7 mouse cellular contexts compared by ENCODE assay signal in genomic region chr11:102267480-102267879, GRCm38 (mm10). TPM values are rescaled to one million over a fixed set of nuclear protein-coding genes. Genes with fewer than 3 reads are reported as not detected.
A peak's percentile ranks its signal among the peaks of the same experiment; 100 is the strongest.
DNase-seq lines count a peak whose midpoint lies in the region; ATAC-seq and TF ChIP-seq lines count a peak whose summit lies in the region.

No protein-coding gene starts in this region.

- DNase-seq in adipocyte (ENCODE audit: low spot score), result peak; percentile 82
- DNase-seq in cerebellum, postnatal 36 days, result peak; percentile 72 to 76
- peak; percentile 68 for DNase-seq in gastrocnemius, postnatal 10 days
- peak; percentile 88 for DNase-seq in hindbrain, postnatal 0 days (ENCODE audit: low spot score)
- peak; percentile 70 to 77 for DNase-seq in left cerebral cortex, postnatal 14 days (ENCODE audit: low spot score in 2 of 2)
- DNase-seq in right cerebral cortex, postnatal 4 days, result peak; percentile 66

- TF ChIP-seq CTCF in hindbrain, postnatal 0 days (IDR thresholded peaks at IDR 0.05; ENCODE audit: low read depth), result peak; percentile 85

- H3K9ac ChIP-seq in hindbrain, postnatal 0 days (replicated peaks; ENCODE audit: low read length), result no peak overlapping the region

- H3K4me2 ChIP-seq in hindbrain, postnatal 0 days (ENCODE audit: low read depth, low read length), result no peak overlapping the region

- intact Hi-C loops in left cerebral cortex, postnatal 14 days (cut with DNase I), result loop anchor here (5.0 kb wide), 1 partner anchor 110 kb away; the partner anchor contains the start of gene Tmem101

- no peaks in the 10 kb centered on the region for H3K9me3 ChIP-seq in hindbrain, postnatal 0 days (ENCODE audit: low read length)

- H3K36me3 ChIP-seq in hindbrain, postnatal 0 days (ENCODE audit: insufficient read depth, low read length), result no peaks in the 10 kb centered on the region

- H3K27me3 ChIP-seq in hindbrain, postnatal 0 days (ENCODE audit: insufficient read depth, low read length), result no peaks in the 10 kb centered on the region

- ATAC-seq in hindbrain, postnatal 0 days, result peak; percentile 83
- peak; percentile 78 for ATAC-seq in megakaryocyte-erythroid progenitor cell, adult 5-6 weeks (replicated peaks; ENCODE audit: low FRiP score, low TSS enrichment, poor library complexity, severe bottlenecking)

- H3K4me3 ChIP-seq in hindbrain, postnatal 0 days (ENCODE audit: low read length), result no peak overlapping the region

- peaks cover 5% of the 10 kb centered on the region; the same call in 1 of the 2 replicates for H3K4me1 ChIP-seq in hindbrain, postnatal 0 days (ENCODE audit: insufficient read depth, low read length)

- WGBS in hindbrain, postnatal 0 days, result 6% methylated on average over 11 of the region's 11 CpGs

- no peak overlapping the region for H3K27ac ChIP-seq in hindbrain, postnatal 0 days

RNA-seq across cellular contexts. Expression of gene Asb16, which starts 1.1 kb away (rescaled TPM):
- total RNA-seq in gastrocnemius, postnatal 10 days (2021), result 10 to 100 TPM; 48.7 to 54.4 TPM
- total RNA-seq in hindbrain, postnatal 0 days (2014; rRNA removed), result 2.2 and 2.6 TPM in 2 replicates
- 0.29 and 0.41 TPM in 2 replicates for polyA plus RNA-seq in hindbrain, postnatal 0 days (2015; fragmentation: Nextera tagmentation; extraction: Ambion mirVana)
- under 1 TPM; 0.59 to 0.72 TPM for total RNA-seq in left cerebral cortex, postnatal 14 days (2021)
- total RNA-seq in megakaryocyte-erythroid progenitor cell, adult 5-6 weeks (2014; fragmentation: Nextera tagmentation), result 2.2 and 2.5 TPM in 2 replicates
- 0.84 and 1.3 TPM in 2 replicates for total RNA-seq in megakaryocyte-erythroid progenitor cell, adult 5-6 weeks (2017)

RNA-seq across cellular contexts. Expression of gene Tmub2, which starts 17.3 kb away (rescaled TPM):
- total RNA-seq in gastrocnemius, postnatal 10 days (2021), result 10 to 100 TPM; 15.7 to 18.9 TPM
- 81.8 and 92.7 TPM in 2 replicates for total RNA-seq in hindbrain, postnatal 0 days (2014; rRNA removed)
- polyA plus RNA-seq in hindbrain, postnatal 0 days (2015; fragmentation: Nextera tagmentation; extraction: Ambion mirVana), result 71.0 and 72.2 TPM in 2 replicates
- 10 to 100 TPM; 66.1 to 69.5 TPM for total RNA-seq in left cerebral cortex, postnatal 14 days (2021)
- total RNA-seq in megakaryocyte-erythroid progenitor cell, adult 5-6 weeks (2014; fragmentation: Nextera tagmentation), result 14.5 and 19.8 TPM in 2 replicates
- total RNA-seq in megakaryocyte-erythroid progenitor cell, adult 5-6 weeks (2017), result 10.0 and 27.4 TPM in 2 replicates

RNA-seq across cellular contexts. Expression of gene BC030867, which starts 18.8 kb away (rescaled TPM):
- 1 to 10 TPM in 1 of 2 experiments, under 1 TPM in 1; 0.99 to 1.2 TPM for total RNA-seq in gastrocnemius, postnatal 10 days (2021)
- 2.3 and 2.4 TPM in 2 replicates for total RNA-seq in hindbrain, postnatal 0 days (2014; rRNA removed)
- 2.1 and 2.3 TPM in 2 replicates for polyA plus RNA-seq in hindbrain, postnatal 0 days (2015; fragmentation: Nextera tagmentation; extraction: Ambion mirVana)
- total RNA-seq in left cerebral cortex, postnatal 14 days (2021), result under 1 TPM; 0.46 to 0.63 TPM
- 36.4 and 48.1 TPM in 2 replicates for total RNA-seq in megakaryocyte-erythroid progenitor cell, adult 5-6 weeks (2014; fragmentation: Nextera tagmentation)
- 7.5 and 12.3 TPM in 2 replicates for total RNA-seq in megakaryocyte-erythroid progenitor cell, adult 5-6 weeks (2017)

RNA-seq across cellular contexts. Expression of gene Atxn7l3, which starts 29.0 kb away (rescaled TPM):
- total RNA-seq in gastrocnemius, postnatal 10 days (2021), result 10 to 100 TPM; 20.8 to 25.5 TPM
- total RNA-seq in hindbrain, postnatal 0 days (2014; rRNA removed), result 146 and 149 TPM in 2 replicates
- 22.8 and 23.7 TPM in 2 replicates for polyA plus RNA-seq in hindbrain, postnatal 0 days (2015; fragmentation: Nextera tagmentation; extraction: Ambion mirVana)
- total RNA-seq in left cerebral cortex, postnatal 14 days (2021), result 100 to 1,000 TPM; 180 to 196 TPM
- 23.2 and 34.0 TPM in 2 replicates for total RNA-seq in megakaryocyte-erythroid progenitor cell, adult 5-6 weeks (2014; fragmentation: Nextera tagmentation)
- total RNA-seq in megakaryocyte-erythroid progenitor cell, adult 5-6 weeks (2017), result 18.3 and 21.5 TPM in 2 replicates

RNA-seq across cellular contexts. Expression of gene Hdac5, which starts 37.5 kb away (rescaled TPM):
- 10 to 100 TPM; 68.5 to 86.9 TPM for total RNA-seq in gastrocnemius, postnatal 10 days (2021)
- 212 and 350 TPM in 2 replicates for total RNA-seq in hindbrain, postnatal 0 days (2014; rRNA removed)
- polyA plus RNA-seq in hindbrain, postnatal 0 days (2015; fragmentation: Nextera tagmentation; extraction: Ambion mirVana), result 61.2 and 61.9 TPM in 2 replicates
- 100 to 1,000 TPM; 194 to 197 TPM for total RNA-seq in left cerebral cortex, postnatal 14 days (2021)
- total RNA-seq in megakaryocyte-erythroid progenitor cell, adult 5-6 weeks (2014; fragmentation: Nextera tagmentation), result 10.7 and 16.6 TPM in 2 replicates
- total RNA-seq in megakaryocyte-erythroid progenitor cell, adult 5-6 weeks (2017), result 6.1 and 11.4 TPM in 2 replicates

Comparison
In these comparisons a context has a peak if more than half of its experiments do, and no peak if none do; other contexts are left out.
1. RNA of gene Asb16, which starts 1.1 kb away (total RNA-seq): 48.7 to 54.4 TPM in gastrocnemius, postnatal 10 days; 2.2 to 2.6 TPM in hindbrain, postnatal 0 days, 0.84 to 2.5 TPM in megakaryocyte-erythroid progenitor cell, adult 5-6 weeks and 0.59 to 0.72 TPM in left cerebral cortex, postnatal 14 days; every median in the first group is over 10 times any median in the second.
2. Peak in every context shown above with its lines, with median percentiles within 50 percentile points of each other: DNase-seq.